Mouse (Mus musculus): Measurements from ENCODE around the gene Ugt1a5.
"Not testable (repeated sequence)": the region's sequence is repeated elsewhere in the genome, so short reads cannot be mapped to it uniquely, and the experiment has no call there.

Ugt1a5 gene

GRCm38 (mm10) chr1:88165711-88166110 lies at the start of gene Ugt1a5:
TSS of gene Ugt1a5 (plus strand) at chr1:88166012.
- no peak for DNase-seq (ENCODE audit: low spot score)

- DNase-seq (ENCODE audit: low spot score): not testable (repeated sequence)
Observed at GRCm38 (mm10) chr1:88120550-88120949, 45.3 kb upstream of the Ugt1a5 start.

- DNase-seq (ENCODE audit: low spot score): peak; percentile 48
Observed at GRCm38 (mm10) chr1:88121521-88121920, 44.3 kb upstream of the Ugt1a5 start.

GRCm38 (mm10) chr1:88125827-88126360 lies 39.9 kb upstream of the Ugt1a5 start:
- not testable (repeated sequence) for DNase-seq (ENCODE audit: low spot score)

- not testable (repeated sequence) for DNase-seq (ENCODE audit: low spot score)
Observed at GRCm38 (mm10) chr1:88129091-88129490, 36.7 kb upstream of the Ugt1a5 start.

GRCm38 (mm10) chr1:88130223-88130622 lies 35.6 kb upstream of the Ugt1a5 start:
- DNase-seq (ENCODE audit: low spot score): not testable (repeated sequence)

- no peak for DNase-seq (ENCODE audit: low spot score)
Observed at GRCm38 (mm10) chr1:88133908-88134456, 31.8 kb upstream of the Ugt1a5 start.

- peak; percentile 74 for DNase-seq (ENCODE audit: low spot score)
Observed at GRCm38 (mm10) chr1:88134457-88135011, 31.3 kb upstream of the Ugt1a5 start, which contains the start of gene Ugt1a6a. TSS of gene Ugt1a6a (plus strand) at chr1:88134809.

GRCm38 (mm10) chr1:88135229-88135904 lies 30.4 kb upstream of the Ugt1a5 start:
- peak; percentile 41 for DNase-seq (ENCODE audit: low spot score)

- DNase-seq (ENCODE audit: low spot score): no peak
Observed at GRCm38 (mm10) chr1:88136646-88137045, 29.2 kb upstream of the Ugt1a5 start.

GRCm38 (mm10) chr1:88137264-88137663 lies 28.5 kb upstream of the Ugt1a5 start:
- DNase-seq (ENCODE audit: low spot score): no peak

- no peak for DNase-seq (ENCODE audit: low spot score)
Observed at GRCm38 (mm10) chr1:88138145-88138544, 27.7 kb upstream of the Ugt1a5 start.

- DNase-seq (ENCODE audit: low spot score): peak; percentile 33
Observed at GRCm38 (mm10) chr1:88140492-88140891, 25.3 kb upstream of the Ugt1a5 start.

GRCm38 (mm10) chr1:88143966-88144675 lies 21.7 kb upstream of the Ugt1a5 start:
- peak; percentile 34 for DNase-seq (ENCODE audit: low spot score)

GRCm38 (mm10) chr1:88145278-88145677 lies 20.5 kb upstream of the Ugt1a5 start:
- DNase-seq (ENCODE audit: low spot score): peak; percentile 31

GRCm38 (mm10) chr1:88150133-88150532 lies 15.7 kb upstream of the Ugt1a5 start:
- not testable (repeated sequence) for DNase-seq (ENCODE audit: low spot score)

GRCm38 (mm10) chr1:88158430-88158829 lies 7.4 kb upstream of the Ugt1a5 start:
- no peak for DNase-seq (ENCODE audit: low spot score)

GRCm38 (mm10) chr1:88172190-88172589 lies 6.4 kb downstream of the Ugt1a5 start:
- DNase-seq (ENCODE audit: low spot score): not testable (repeated sequence)

GRCm38 (mm10) chr1:88179657-88180056 lies 13.8 kb downstream of the Ugt1a5 start:
- no peak for DNase-seq (ENCODE audit: low spot score)

- no peak for DNase-seq (ENCODE audit: low spot score)
Observed at GRCm38 (mm10) chr1:88186325-88186935, 20.6 kb downstream of the Ugt1a5 start.

- no peak for DNase-seq (ENCODE audit: low spot score)
Observed at GRCm38 (mm10) chr1:88192136-88192535, 26.3 kb downstream of the Ugt1a5 start.

GRCm38 (mm10) chr1:88195687-88196086 lies 29.9 kb downstream of the Ugt1a5 start:
- DNase-seq (ENCODE audit: low spot score): no peak
